ENCODE assay signal across 8 mouse cellular contexts in genomic region chr17:81064279-81064978, GRCm38 (mm10). TPM values are rescaled to one million over a fixed set of nuclear protein-coding genes. Genes with fewer than 3 reads are reported as not detected.
DNase-seq lines count a peak whose midpoint lies in the region; ATAC-seq and TF ChIP-seq lines count a peak whose summit lies in the region.

No protein-coding gene starts in this region.

- no peaks in the 10 kb centered on the region for H3K36me3 ChIP-seq in forebrain, postnatal 0 days (ENCODE audit: insufficient read depth)
- H3K36me3 ChIP-seq in liver, embryonic 13.5 days, result peaks cover 12% of the 10 kb centered on the region; the same call in 1 of the 2 replicates
- peaks cover 3% of the 10 kb centered on the region; the same call in 1 of the 2 replicates for H3K36me3 ChIP-seq in neural tube, embryonic 12.5 days

- peak overlapping the region; percentile 86 for H3K9ac ChIP-seq in forebrain, postnatal 0 days
- H3K9ac ChIP-seq in liver, embryonic 13.5 days, result peak overlapping the region; percentile 94
- peak overlapping the region; percentile 90 for H3K9ac ChIP-seq in neural tube, embryonic 12.5 days

- H3K4me2 ChIP-seq in forebrain, postnatal 0 days (ENCODE audit: low read depth), result peak overlapping the region; percentile 66
- peak overlapping the region; percentile 75 for H3K4me2 ChIP-seq in liver, embryonic 13.5 days
- H3K4me2 ChIP-seq in neural tube, embryonic 12.5 days (replicated peaks), result peak overlapping the region; percentile 71

- H3K4me1 ChIP-seq in forebrain, postnatal 0 days (ENCODE audit: insufficient read depth), result peaks cover 6% of the 10 kb centered on the region; the same call in 1 of the 2 replicates
- peaks cover 27% of the 10 kb centered on the region for H3K4me1 ChIP-seq in liver, embryonic 13.5 days (replicated peaks)
- no peaks in the 10 kb centered on the region for H3K4me1 ChIP-seq in neural tube, embryonic 12.5 days

- no peaks in the 10 kb centered on the region for H3K9me3 ChIP-seq in forebrain, postnatal 0 days (ENCODE audit: low read length)
- H3K9me3 ChIP-seq in liver, embryonic 13.5 days (replicated peaks), result no peaks in the 10 kb centered on the region
- no peaks in the 10 kb centered on the region for H3K9me3 ChIP-seq in neural tube, embryonic 12.5 days

- peak overlapping the region; percentile 87 for H3K4me3 ChIP-seq in forebrain, postnatal 0 days (ENCODE audit: low read depth, low read length)
- peak overlapping the region; percentile 88 for H3K4me3 ChIP-seq in liver, embryonic 13.5 days (replicated peaks)
- H3K4me3 ChIP-seq in neural tube, embryonic 12.5 days, result peak overlapping the region; percentile 79

- 12% methylated on average over 28 of the region's 28 CpGs for WGBS in forebrain, postnatal 0 days
- 8% methylated on average over 28 of the region's 28 CpGs for WGBS in liver, embryonic 13.5 days (ENCODE audit: insufficient replicate concordance)
- 21% methylated on average over 28 of the region's 28 CpGs for WGBS in neural tube, embryonic 12.5 days

- H3K27ac ChIP-seq in forebrain, postnatal 0 days (ENCODE audit: low read depth, low read length), result peak overlapping the region; percentile 62
- peak overlapping the region; percentile 71 for H3K27ac ChIP-seq in liver, embryonic 13.5 days
- no peak overlapping the region for H3K27ac ChIP-seq in neural tube, embryonic 12.5 days

- DNase-seq in thymus, postnatal 14 days, result peak; percentile 16
- DNase-seq in thymus, postnatal 25 days, result no peak
- peak; percentile 6 for DNase-seq in cerebellum, adult 11 months
- DNase-seq in forebrain, postnatal 0 days, result no peak
- peak; percentile 33 for DNase-seq in kidney, adult 11 months
- no peak for DNase-seq in liver, embryonic 13.5 days

- peak; percentile 84 for ATAC-seq in forebrain, postnatal 0 days
- peak; percentile 78 for ATAC-seq in liver, embryonic 13.5 days (ENCODE audit: low read depth)
- ATAC-seq in neural tube, embryonic 12.5 days (ENCODE audit: low FRiP score, low read depth), result peak; percentile 85
- ATAC-seq in monocyte, adult 5-6 weeks (replicated peaks; ENCODE audit: insufficient number of reproducible peaks, low FRiP score, low TSS enrichment, poor library complexity, severe bottlenecking), result no peak

- no peak for TF ChIP-seq CTCF in forebrain, postnatal 0 days (IDR thresholded peaks at IDR 0.05; ENCODE audit: low read depth)

- H3K27me3 ChIP-seq in forebrain, postnatal 0 days (ENCODE audit: insufficient read depth, low read length), result no peaks in the 10 kb centered on the region
- H3K27me3 ChIP-seq in liver, embryonic 13.5 days, result no peaks in the 10 kb centered on the region
- H3K27me3 ChIP-seq in neural tube, embryonic 12.5 days (replicated peaks), result no peaks in the 10 kb centered on the region

RNA-seq across cellular contexts. Expression of gene Thumpd2, which starts 0.5 kb away (rescaled TPM):
- total RNA-seq in forebrain, postnatal 0 days (2014; rRNA removed), result 4.9 and 5.6 TPM in 2 replicates
- polyA plus RNA-seq in forebrain, postnatal 0 days (2015; fragmentation: Nextera tagmentation; extraction: Ambion mirVana), result 4.6 and 6.2 TPM in 2 replicates
- 7.8 and 10.5 TPM in 2 replicates for polyA plus RNA-seq in liver, embryonic 13.5 days (2015; fragmentation: Nextera tagmentation; extraction: Ambion mirVana)
- polyA plus RNA-seq in neural tube, embryonic 12.5 days (2016; fragmentation: Nextera tagmentation; extraction: Ambion mirVana), result 10.8 and 11.8 TPM in 2 replicates
- 2.0 to 7.3 TPM (median 6.1 TPM) in 3 replicates for total RNA-seq in monocyte, adult 5-6 weeks (2017)

Comparison
In these comparisons a context has a peak if more than half of its experiments do, and no peak if none do; other contexts are left out.
1. DNase-seq: peak in thymus, postnatal 14 days (single experiment), cerebellum, adult 11 months (single experiment) and kidney, adult 11 months (single experiment); none in thymus, postnatal 25 days (single experiment), forebrain, postnatal 0 days (single experiment) and liver, embryonic 13.5 days (single experiment).
2. Peak in every context shown above with its lines, with median percentiles within 50 percentile points of each other: H3K4me2 ChIP-seq, H3K4me3 ChIP-seq and H3K9ac ChIP-seq.